Mouse (Mus musculus): ENCODE results near the gene Zfand4.

DNA sequence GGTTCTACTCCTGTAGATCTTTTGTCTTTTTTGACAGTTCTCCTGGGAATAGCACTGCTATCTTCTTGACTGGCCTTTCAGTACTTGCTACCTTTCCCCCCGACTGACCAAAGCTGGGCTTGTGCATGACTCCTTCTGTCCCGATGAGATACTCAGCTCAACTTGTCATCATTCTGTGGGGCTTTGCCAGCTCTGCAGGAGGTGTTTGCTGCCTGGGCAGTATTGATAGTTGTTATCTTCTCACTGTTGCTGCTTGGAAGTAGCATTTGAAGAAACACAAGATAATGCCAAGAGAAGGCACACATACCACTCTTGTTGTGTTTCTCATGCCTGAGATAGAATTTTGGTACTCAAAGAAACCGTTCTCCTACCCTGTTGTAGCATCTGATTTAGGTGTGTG is 86.0 kb downstream of the Zfand4 start:
- TF ChIP-seq POLR2A (IDR thresholded peaks at IDR 0.05; ENCODE audit: borderline replicate concordance, extremely low read depth, insufficient read depth, insufficient read length, poor library complexity, severe bottlenecking): no peak
- no peak for TF ChIP-seq CTCF (IDR thresholded peaks at IDR 0.05; ENCODE audit: borderline replicate concordance, extremely low read depth, insufficient read depth, insufficient read length)

All from brain, embryonic 14.5 days (tissue).